Mouse (Mus musculus): ENCODE measurements around the gene Dcaf4. TPM values are rescaled to one million over a fixed set of nuclear protein-coding genes. Genes with fewer than 3 reads are reported as not detected.

The Dcaf4 gene
- polyA plus RNA-seq, 1 experiment = 37.4 TPM

- no peak for TF ChIP-seq GATA1 (IDR thresholded peaks at IDR 0.05; ENCODE audit: low read length)
Measured at GRCm38 (mm10) chr12:83560189-83560588, 39.9 kb downstream of the Dcaf4 start.

GRCm38 (mm10) chr12:83562589-83562988, 42.3 kb downstream of the Dcaf4 start:
- TF ChIP-seq GATA1 (IDR thresholded peaks at IDR 0.05; ENCODE audit: low read length) = no peak

- no peak for TF ChIP-seq GATA1 (IDR thresholded peaks at IDR 0.05; ENCODE audit: low read length)
Measured at GRCm38 (mm10) chr12:83569866-83570265, 49.6 kb downstream of the Dcaf4 start.

- no peak for TF ChIP-seq GATA1 (IDR thresholded peaks at IDR 0.05; ENCODE audit: low read length)
Measured at GRCm38 (mm10) chr12:83572717-83573116, 52.5 kb downstream of the Dcaf4 start.

GRCm38 (mm10) chr12:83577445-83577844, 57.2 kb downstream of the Dcaf4 start:
- no peak for TF ChIP-seq GATA1 (IDR thresholded peaks at IDR 0.05; ENCODE audit: low read length)

GRCm38 (mm10) chr12:83578356-83578755, 58.1 kb downstream of the Dcaf4 start:
- no peak for TF ChIP-seq GATA1 (IDR thresholded peaks at IDR 0.05; ENCODE audit: low read length)

- peak; percentile 76 for TF ChIP-seq GATA1 (IDR thresholded peaks at IDR 0.05; ENCODE audit: low read length)
Measured at GRCm38 (mm10) chr12:83578896-83579569, 58.8 kb downstream of the Dcaf4 start.

- no peak for TF ChIP-seq GATA1 (IDR thresholded peaks at IDR 0.05; ENCODE audit: low read length)
Measured at GRCm38 (mm10) chr12:83580283-83580682, 60.0 kb downstream of the Dcaf4 start.

DNA sequence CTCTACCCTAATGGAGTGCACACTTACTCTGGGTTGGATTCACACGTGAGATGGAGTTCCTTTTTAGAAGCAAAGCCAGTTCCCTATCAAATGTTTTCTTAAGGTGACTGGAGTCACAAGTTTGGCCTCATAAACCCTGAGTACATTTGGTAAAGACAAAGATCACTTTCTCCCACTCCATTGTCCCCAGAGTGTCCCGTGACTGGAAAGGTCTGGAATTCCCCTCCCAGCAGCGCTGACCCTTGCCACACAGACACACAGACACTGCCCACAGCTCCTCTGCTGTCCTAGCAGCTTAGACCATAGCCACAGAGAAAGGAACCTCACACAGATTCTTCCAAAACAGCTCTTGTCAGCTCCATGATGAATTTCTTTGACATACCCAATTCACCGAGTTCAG, 61.8 kb downstream of the Dcaf4 start:
- TF ChIP-seq GATA1 (IDR thresholded peaks at IDR 0.05; ENCODE audit: low read length) = no peak

DNA sequence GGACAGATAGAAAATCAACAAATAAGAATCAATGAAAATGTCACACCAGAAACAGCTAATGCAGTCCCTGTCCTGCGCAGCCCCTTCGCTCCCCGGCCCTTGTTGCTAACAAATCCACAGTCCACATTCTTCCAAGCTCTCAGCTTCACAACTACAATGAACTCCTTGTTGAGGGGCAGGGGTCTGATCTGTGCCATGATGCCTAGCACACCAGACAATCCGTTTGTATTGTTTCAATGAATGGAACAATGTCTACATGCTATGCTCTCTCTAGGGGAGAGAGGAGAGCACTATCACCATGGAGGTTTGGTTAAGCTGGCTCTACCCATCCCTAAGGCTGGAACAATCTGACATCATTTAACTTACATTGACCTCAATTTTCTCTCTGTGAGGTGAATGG, 62.5 kb downstream of the Dcaf4 start:
- TF ChIP-seq GATA1 (IDR thresholded peaks at IDR 0.05; ENCODE audit: low read length) = no peak

DNA sequence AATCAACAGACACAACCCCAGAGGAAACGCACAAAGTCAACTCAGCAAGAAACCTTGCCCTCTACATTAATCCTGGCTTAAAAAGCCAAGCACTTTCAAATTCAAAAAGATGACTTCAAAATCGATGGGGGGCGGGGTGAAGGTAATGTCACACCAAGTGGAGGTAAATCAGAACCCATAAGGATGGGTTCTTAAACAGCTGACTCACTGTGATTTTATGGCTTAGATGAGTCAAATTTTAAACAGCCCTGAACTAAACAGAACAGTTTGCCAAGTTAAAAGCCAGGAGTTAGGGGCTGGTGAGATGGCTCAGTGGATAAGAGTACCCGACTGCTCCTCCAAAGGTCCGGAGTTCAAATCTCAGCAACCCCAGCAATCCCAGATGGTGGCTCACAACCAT, 66.4 kb downstream of the Dcaf4 start:
- no peak for TF ChIP-seq GATA1 (IDR thresholded peaks at IDR 0.05; ENCODE audit: low read length)

Other genes starting within 250 kb of the Dcaf4 start
- 9.9 and 10.8 TPM in 2 replicates for gene Dpf3, start 32.8 kb upstream of the Dcaf4 start, polyA plus RNA-seq (2012)
- gene Zfyve1, start 76.8 kb downstream of the Dcaf4 start, polyA plus RNA-seq (2012) = 9.7 and 16.8 TPM in 2 replicates
- 90.4 and 110 TPM in 2 replicates for gene Rbm25, start 110.8 kb downstream of the Dcaf4 start, polyA plus RNA-seq (2012)
- 23.5 and 23.9 TPM in 2 replicates for gene Psen1, start 167.7 kb downstream of the Dcaf4 start, polyA plus RNA-seq (2012)
- gene Papln, start 243.2 kb downstream of the Dcaf4 start, polyA plus RNA-seq (2012) = not detected in 2 replicates

Measured in G1E-ER4 (cell line).